Comparison of ENCODE assay signal across 15 mouse cellular contexts in genomic region chr10:63158191-63158590, GRCm38 (mm10). TPM values are rescaled to one million over a fixed set of nuclear protein-coding genes. Genes with fewer than 3 reads are reported as not detected.
DNase-seq lines count a peak whose midpoint lies in the region; ATAC-seq and TF ChIP-seq lines count a peak whose summit lies in the region.
"Had no signal": no experiment of that assay in that cellular context is flagged by ENCODE, and none has a peak within 500 bp of the region (broad histone marks: within the 10 kb centered on the region; RNA-seq: fewer than 3 reads in every experiment).

No protein-coding gene starts in this region.

- no peak for TF ChIP-seq CTCF in CH12.LX (conservative IDR thresholded peaks at IDR 0.05 in 1 of 2, IDR thresholded peaks at IDR 0.05 in 1 of 2; ENCODE audit: low read depth in 2 of 2, low read length in 2 of 2)

- in situ Hi-C loops in CH12.LX (cut with MboI; ENCODE audit: low pct_ligation_motif_present, low pct_unique_long_range_greater_than_20kb, low sequenced_read_pairs), result loop anchor here (10.0 kb wide), 2 partner anchors 97 to 147 kb away; no protein-coding TSS in a partner anchor

- no peak; the same call in 1 of the 2 replicates for TF ChIP-seq EP300 in CH12.LX (IDR thresholded peaks at IDR 0.05; ENCODE audit: low read length)

- no peak overlapping the region for H3K27ac ChIP-seq in CH12.LX (ENCODE audit: insufficient read depth, low read depth)
- no peak overlapping the region for H3K27ac ChIP-seq in intestine, embryonic 15.5 days
- no peak overlapping the region for H3K27ac ChIP-seq in forebrain, embryonic 15.5 days (replicated peaks)
- no peak overlapping the region for H3K27ac ChIP-seq in forebrain, embryonic 16.5 days (ENCODE audit: low read length)
- H3K27ac ChIP-seq: hindbrain, postnatal 0 days; kidney, postnatal 0 days; limb, embryonic 12.5 days; midbrain, embryonic 12.5 days had no signal

- no peak for TF ChIP-seq POLR2A in CH12.LX (IDR thresholded peaks at IDR 0.05; ENCODE audit: low read depth, low read length)

- DNase-seq in 416B (ENCODE audit: low read depth) (peak; percentile 62), CH12.LX (ENCODE audit: extremely low read depth) (peak; percentile 46)
- peak; percentile 59 for DNase-seq in heart, adult 8-10 months (ENCODE audit: low spot score)
- DNase-seq in frontal cortex, postnatal 36 days (ENCODE audit: low spot score in 2 of 2), result no peak
- DNase-seq: layer of hippocampus, postnatal 36 days; retina, postnatal 1 day; thymus, postnatal 36 days had no signal

- dilution Hi-C loops in CH12.LX (cut with MboI; ENCODE audit: extremely low pct_ligation_motif_present, extremely low pct_unique_long_range_greater_than_20kb, low sequenced_read_pairs), result no loop called here

- no peaks in the 10 kb centered on the region for H3K27me3 ChIP-seq in CH12.LX (replicated peaks)
- no peaks in the 10 kb centered on the region for H3K27me3 ChIP-seq in intestine, embryonic 15.5 days (replicated peaks)
- no peaks in the 10 kb centered on the region for H3K27me3 ChIP-seq in forebrain, embryonic 15.5 days
- H3K27me3 ChIP-seq in forebrain, embryonic 16.5 days (replicated peaks; ENCODE audit: control insufficient read depth, insufficient read depth, low read length), result no peaks in the 10 kb centered on the region
- H3K27me3 ChIP-seq: limb, embryonic 12.5 days; midbrain, embryonic 12.5 days had no signal

- H3K79me2 ChIP-seq in CH12.LX (replicated peaks; ENCODE audit: control insufficient read depth, extremely low read depth, insufficient read depth, poor library complexity, severe bottlenecking), result no peaks in the 10 kb centered on the region

- no peak for TF ChIP-seq RAD21 in CH12.LX (IDR thresholded peaks at IDR 0.05; ENCODE audit: low read depth, low read length)

- ATAC-seq in intestine, embryonic 15.5 days, result peak; percentile 92
- ATAC-seq in forebrain, embryonic 15.5 days (replicated peaks), result no peak
- ATAC-seq in forebrain, embryonic 16.5 days, result no peak
- ATAC-seq: hindbrain, postnatal 0 days; lung, postnatal 0 days had no signal

- H3K9ac ChIP-seq in CH12.LX (ENCODE audit: insufficient read depth, low read depth), result no peak overlapping the region
- H3K9ac ChIP-seq in intestine, embryonic 15.5 days, result no peak overlapping the region
- H3K9ac ChIP-seq in forebrain, embryonic 15.5 days (replicated peaks), result no peak overlapping the region
- no peak overlapping the region for H3K9ac ChIP-seq in forebrain, embryonic 16.5 days (replicated peaks; ENCODE audit: low read depth, low read length)
- H3K9ac ChIP-seq: limb, embryonic 12.5 days; midbrain, embryonic 12.5 days had no signal

- H3K4me3 ChIP-seq in CH12.LX (replicated peaks in 1 of 3; ENCODE audit: low read depth in 2 of 3, low read length in 2 of 3, poor library complexity in 1 of 3), result no peak overlapping the region
- H3K4me3 ChIP-seq in intestine, embryonic 15.5 days (replicated peaks), result no peak overlapping the region
- H3K4me3 ChIP-seq in forebrain, embryonic 15.5 days, result no peak overlapping the region
- H3K4me3 ChIP-seq in forebrain, embryonic 16.5 days (replicated peaks; ENCODE audit: low read length), result no peak overlapping the region
- H3K4me3 ChIP-seq: limb, embryonic 12.5 days; midbrain, embryonic 12.5 days had no signal

- H3K9me3 ChIP-seq in CH12.LX (replicated peaks; ENCODE audit: low read length), result no peaks in the 10 kb centered on the region
- H3K9me3 ChIP-seq in intestine, embryonic 15.5 days, result no peaks in the 10 kb centered on the region
- no peaks in the 10 kb centered on the region for H3K9me3 ChIP-seq in forebrain, embryonic 15.5 days
- no peaks in the 10 kb centered on the region for H3K9me3 ChIP-seq in forebrain, embryonic 16.5 days (ENCODE audit: control insufficient read depth, low read length)
- H3K9me3 ChIP-seq: limb, embryonic 12.5 days; midbrain, embryonic 12.5 days had no signal

- H3K36me3 ChIP-seq in CH12.LX (replicated peaks in 1 of 2; ENCODE audit: control insufficient read depth in 1 of 2, insufficient read depth in 1 of 2, low read length in 1 of 2), result no peaks in the 10 kb centered on the region
- H3K36me3 ChIP-seq in intestine, embryonic 15.5 days, result no peaks in the 10 kb centered on the region
- H3K36me3 ChIP-seq in forebrain, embryonic 15.5 days, result no peaks in the 10 kb centered on the region
- H3K36me3 ChIP-seq in forebrain, embryonic 16.5 days (ENCODE audit: control insufficient read depth, insufficient read depth), result no peaks in the 10 kb centered on the region
- H3K36me3 ChIP-seq: limb, embryonic 12.5 days; midbrain, embryonic 12.5 days had no signal

- H3K4me1 ChIP-seq in CH12.LX (ENCODE audit: control insufficient read depth in 1 of 2, insufficient read depth in 2 of 2), result peaks cover 3 to 7% of the 10 kb centered on the region in 2 experiments; a peak in 3 of 4 replicates
- no peaks in the 10 kb centered on the region for H3K4me1 ChIP-seq in intestine, embryonic 15.5 days (replicated peaks)
- H3K4me1 ChIP-seq in forebrain, embryonic 15.5 days, result no peaks in the 10 kb centered on the region
- no peaks in the 10 kb centered on the region for H3K4me1 ChIP-seq in forebrain, embryonic 16.5 days (replicated peaks; ENCODE audit: control insufficient read depth, insufficient read depth, low read length)
- H3K4me1 ChIP-seq: limb, embryonic 12.5 days; midbrain, embryonic 12.5 days had no signal

- WGBS in intestine, embryonic 15.5 days, result 50% methylated on average over 13 of the region's 13 CpGs
- 73% methylated on average over 13 of the region's 13 CpGs for WGBS in forebrain, embryonic 15.5 days
- WGBS in forebrain, embryonic 16.5 days, result 75% methylated on average over 13 of the region's 13 CpGs

- peak overlapping the region; percentile 70 for H3K4me2 ChIP-seq in CH12.LX (ENCODE audit: insufficient read depth, low read depth, poor library complexity, severe bottlenecking)
- no peak overlapping the region for H3K4me2 ChIP-seq in intestine, embryonic 15.5 days (replicated peaks)
- H3K4me2 ChIP-seq in forebrain, embryonic 15.5 days (replicated peaks), result no peak overlapping the region
- no peak overlapping the region for H3K4me2 ChIP-seq in forebrain, embryonic 16.5 days (ENCODE audit: low read length)
- H3K4me2 ChIP-seq: limb, embryonic 12.5 days; midbrain, embryonic 12.5 days had no signal

TF ChIP-seq in CH12.LX, 34 proteins besides CTCF, POLR2A, EP300 and RAD21:
- TF ChIP-seq E2F4 (IDR thresholded peaks at IDR 0.05; ENCODE audit: insufficient replicate concordance, low read depth, low read length) (no peak), MYC (IDR thresholded peaks at IDR 0.05; ENCODE audit: low read depth, low read length) (no peak), BHLHE40 (IDR thresholded peaks at IDR 0.05; ENCODE audit: low read depth, low read length) (0 out of 2 replicates have a peak, but pooled peaks have one; percentile 28), TCF12 (IDR thresholded peaks at IDR 0.05; ENCODE audit: low read depth, low read length) (no peak), ETS1 (conservative IDR thresholded peaks at IDR 0.05; ENCODE audit: low read depth, low read length) (peak; percentile 57)

RNA-seq across cellular contexts. Expression of gene Mypn, which starts 45.6 kb away (rescaled TPM):
- 0.08 and 0.17 TPM in 2 replicates for total RNA-seq in CH12.LX (2012; rRNA removed)
- total RNA-seq in CH12.LX (2014; rRNA removed), result 0.39 and 0.47 TPM in 2 replicates
- 0.46 and 0.81 TPM in 2 replicates for polyA plus RNA-seq in CH12.LX (2012; ENCODE audit: insufficient read length, low read depth)
- 100 to 1,000 TPM in 3 of 4 experiments, 10 to 100 TPM in 1; 99.8 to 126 (median 104) TPM for total RNA-seq in heart, adult 8-10 months (2022)
- 0.04 and 0.08 TPM in 2 replicates for polyA plus RNA-seq in intestine, embryonic 15.5 days (2015; fragmentation: Nextera tagmentation; extraction: Ambion mirVana)
- 0.15 and 0.17 TPM in 2 replicates for polyA plus RNA-seq in forebrain, embryonic 15.5 days (2015; fragmentation: Nextera tagmentation; extraction: Ambion mirVana)
- 0.14 TPM in 2 replicates for polyA plus RNA-seq in forebrain, embryonic 16.5 days (2015; fragmentation: Nextera tagmentation; extraction: Ambion mirVana)
- polyA plus RNA-seq: kidney, postnatal 0 days had no signal

RNA-seq across cellular contexts. Expression of gene Atoh7, which starts 58.7 kb away (rescaled TPM):
- total RNA-seq in CH12.LX (2012; rRNA removed) (not detected in 2 replicates), CH12.LX (2014; rRNA removed) (not detected in 2 replicates)
- not detected in 2 replicates for polyA plus RNA-seq in CH12.LX (2012; ENCODE audit: insufficient read length, low read depth)
- not detected for total RNA-seq in heart, adult 8-10 months (2022)
- polyA plus RNA-seq in intestine, embryonic 15.5 days (2015; fragmentation: Nextera tagmentation; extraction: Ambion mirVana), result 0.16 TPM in 1 of 2 replicates, not detected in the other
- polyA plus RNA-seq in forebrain, embryonic 15.5 days (2015; fragmentation: Nextera tagmentation; extraction: Ambion mirVana), result 0.51 and 0.81 TPM in 2 replicates
- 0.94 and 0.98 TPM in 2 replicates for polyA plus RNA-seq in forebrain, embryonic 16.5 days (2015; fragmentation: Nextera tagmentation; extraction: Ambion mirVana)
- polyA plus RNA-seq: lung, postnatal 0 days had no signal

Comparison
In these comparisons a context has a peak if more than half of its experiments do, and no peak if none do; other contexts are left out.
1. DNase-seq: peak in 416B (single experiment), CH12.LX (single experiment) and heart, adult 8-10 months (single experiment); none in frontal cortex, postnatal 36 days (0 of 2).